10 mouse cellular contexts compared by ENCODE assay signal in genomic region chr10:80796307-80796848, GRCm38 (mm10). TPM values are rescaled to one million over a fixed set of nuclear protein-coding genes. Genes with fewer than 3 reads are reported as not detected.
DNase-seq lines count a peak whose midpoint lies in the region; ATAC-seq and TF ChIP-seq lines count a peak whose summit lies in the region.
"Had no signal": no experiment of that assay in that cellular context is flagged by ENCODE, and none has a peak within 500 bp of the region (broad histone marks: within the 10 kb centered on the region; RNA-seq: fewer than 3 reads in every experiment).

No protein-coding gene starts in this region.

- peak overlapping the region; percentile 93 for H3K4me2 ChIP-seq in heart, embryonic 12.5 days
- H3K4me2 ChIP-seq in forebrain, embryonic 16.5 days (ENCODE audit: low read length): peak overlapping the region; percentile 68
- H3K4me2 ChIP-seq in liver, postnatal 0 days (ENCODE audit: low read depth, low read length): peak overlapping the region; percentile 93

- no peak for TF ChIP-seq CTCF in MEL (IDR thresholded peaks at IDR 0.05 in 2 of 3, conservative IDR thresholded peaks at IDR 0.05 in 1 of 3; ENCODE audit: control insufficient read depth in 1 of 3, insufficient read depth in 1 of 3, low read depth in 2 of 3, low read length in 3 of 3, poor library complexity in 1 of 3, severe bottlenecking in 1 of 3)
- no peak for TF ChIP-seq CTCF in liver, postnatal 0 days (IDR thresholded peaks at IDR 0.05; ENCODE audit: low read depth)

- peak overlapping the region; percentile 96 for H3K9ac ChIP-seq in heart, embryonic 12.5 days
- H3K9ac ChIP-seq in MEL (ENCODE audit: control insufficient read depth, low read depth, low read length, poor library complexity, severe bottlenecking): peak overlapping the region; percentile 90
- H3K9ac ChIP-seq in forebrain, embryonic 16.5 days (replicated peaks; ENCODE audit: low read depth, low read length): no peak overlapping the region
- peak overlapping the region; percentile 91; the same call in 1 of the 2 replicates for H3K9ac ChIP-seq in liver, postnatal 0 days (replicated peaks)

- no peak overlapping the region for H3K27ac ChIP-seq in heart, embryonic 12.5 days (ENCODE audit: poor library complexity, severe bottlenecking)
- H3K27ac ChIP-seq in MEL (ENCODE audit: control insufficient read depth, low read depth, low read length): no peak overlapping the region
- H3K27ac ChIP-seq in forebrain, embryonic 16.5 days (ENCODE audit: low read length): no peak overlapping the region
- H3K27ac ChIP-seq in liver, postnatal 0 days (ENCODE audit: low read depth): no peak overlapping the region

- no peak for TF ChIP-seq POLR2A in MEL (IDR thresholded peaks at IDR 0.05; ENCODE audit: control insufficient read depth in 1 of 2, insufficient read depth in 1 of 2, low read depth in 1 of 2, low read length in 2 of 2, poor library complexity in 1 of 2)

- no peaks in the 10 kb centered on the region for H3K27me3 ChIP-seq in heart, embryonic 12.5 days (replicated peaks)
- H3K27me3 ChIP-seq in MEL (ENCODE audit: control insufficient read depth in 1 of 2, insufficient read depth in 2 of 2, low read length in 2 of 2): no peaks in the 10 kb centered on the region
- no peaks in the 10 kb centered on the region for H3K27me3 ChIP-seq in forebrain, embryonic 16.5 days (replicated peaks; ENCODE audit: control insufficient read depth, insufficient read depth, low read length)
- no peaks in the 10 kb centered on the region for H3K27me3 ChIP-seq in liver, postnatal 0 days (ENCODE audit: insufficient read depth, low read length)

- TF ChIP-seq EP300 in MEL (IDR thresholded peaks at IDR 0.05; ENCODE audit: low read depth in 1 of 2, low read length in 2 of 2): no peak
- no peak for TF ChIP-seq EP300 in liver, postnatal 0 days (IDR thresholded peaks at IDR 0.05; ENCODE audit: low read depth)

- H3K4me3 ChIP-seq in heart, embryonic 12.5 days: peak overlapping the region; percentile 87
- peak overlapping the region; percentile 71 to 86 for H3K4me3 ChIP-seq in MEL (ENCODE audit: control insufficient read depth in 1 of 2, insufficient read depth in 1 of 2, low read depth in 2 of 2, low read length in 2 of 2)
- no peak overlapping the region for H3K4me3 ChIP-seq in forebrain, embryonic 16.5 days (replicated peaks; ENCODE audit: low read length)
- H3K4me3 ChIP-seq in liver, postnatal 0 days (ENCODE audit: low read depth, low read length): peak overlapping the region; percentile 86; the same call in 1 of the 2 replicates

- peaks cover 39% of the 10 kb centered on the region for H3K4me1 ChIP-seq in heart, embryonic 12.5 days (replicated peaks)
- peaks cover 0 to 14% of the 10 kb centered on the region in 2 experiments; a peak in 2 of 4 replicates for H3K4me1 ChIP-seq in MEL (ENCODE audit: control insufficient read depth in 1 of 2, insufficient read depth in 2 of 2, low read length in 2 of 2)
- peaks cover 27% of the 10 kb centered on the region for H3K4me1 ChIP-seq in forebrain, embryonic 16.5 days (replicated peaks; ENCODE audit: control insufficient read depth, insufficient read depth, low read length)
- H3K4me1 ChIP-seq in liver, postnatal 0 days (ENCODE audit: insufficient read depth): peaks cover 22% of the 10 kb centered on the region

- H3K9me3 ChIP-seq in heart, embryonic 12.5 days (replicated peaks): no peaks in the 10 kb centered on the region
- H3K9me3 ChIP-seq in MEL (replicated peaks; ENCODE audit: insufficient read depth, low read length): no peaks in the 10 kb centered on the region
- no peaks in the 10 kb centered on the region for H3K9me3 ChIP-seq in forebrain, embryonic 16.5 days (ENCODE audit: control insufficient read depth, low read length)
- H3K9me3 ChIP-seq in liver, postnatal 0 days (ENCODE audit: low read length): no peaks in the 10 kb centered on the region

- no peak for TF ChIP-seq RAD21 in MEL (IDR thresholded peaks at IDR 0.05; ENCODE audit: low read depth, low read length)

- DNase-seq in heart, adult 8-10 months (ENCODE audit: low spot score): no peak
- DNase-seq in MEL (ENCODE audit: low read depth, low spot score): no peak
- no peak for DNase-seq in liver, postnatal 0 days
- DNase-seq in urinary bladder, postnatal 4 days (ENCODE audit: low spot score in 2 of 2): no peak
- DNase-seq in left cerebral cortex, adult 9 months (ENCODE audit: low spot score in 2 of 2): no peak
- DNase-seq in kidney, postnatal 14 days: no peak
- DNase-seq: right cerebral cortex, postnatal 25 days had no signal

- ATAC-seq in heart, embryonic 12.5 days (ENCODE audit: insufficient number of reproducible peaks, low FRiP score): no peak
- no peak for ATAC-seq in forebrain, embryonic 16.5 days
- ATAC-seq in liver, postnatal 0 days: no peak

- H3K79me2 ChIP-seq in MEL (ENCODE audit: control insufficient read depth, insufficient read depth, low read length, poor library complexity): peaks cover 48% of the 10 kb centered on the region

- H3K36me3 ChIP-seq in heart, embryonic 12.5 days: peaks cover 66% of the 10 kb centered on the region
- peaks cover 2 to 13% of the 10 kb centered on the region in 2 experiments; a peak in 3 of 4 replicates for H3K36me3 ChIP-seq in MEL (ENCODE audit: control insufficient read depth in 1 of 2, insufficient read depth in 2 of 2, low read length in 2 of 2)
- H3K36me3 ChIP-seq in forebrain, embryonic 16.5 days (ENCODE audit: control insufficient read depth, insufficient read depth): peaks cover 16% of the 10 kb centered on the region; the same call in 1 of the 2 replicates
- peaks cover 53% of the 10 kb centered on the region for H3K36me3 ChIP-seq in liver, postnatal 0 days (replicated peaks; ENCODE audit: insufficient read depth, low read length)

- 83% methylated on average over 9 of the region's 9 CpGs for WGBS in heart, embryonic 12.5 days
- 85% methylated on average over 9 of the region's 9 CpGs for WGBS in forebrain, embryonic 16.5 days
- 85% methylated on average over 9 of the region's 9 CpGs for WGBS in liver, postnatal 0 days (ENCODE audit: insufficient replicate concordance)

TF ChIP-seq in MEL, 35 proteins besides CTCF, POLR2A, EP300 and RAD21:
- TF ChIP-seq ELF1 (IDR thresholded peaks at IDR 0.05; ENCODE audit: low read depth, low read length): no peak
- TF ChIP-seq POLR2AphosphoS2 (IDR thresholded peaks at IDR 0.05; ENCODE audit: low read length): no peak; the same call in 1 of the 2 replicates
- no peak for TF ChIP-seq MAFK (IDR thresholded peaks at IDR 0.05; ENCODE audit: borderline replicate concordance, low read depth, low read length)

RNA-seq across cellular contexts. Expression of gene Sf3a2, which starts 1.6 kb away (rescaled TPM):
- polyA plus RNA-seq in heart, embryonic 12.5 days (2016; fragmentation: Nextera tagmentation; extraction: Ambion mirVana): 51.2 and 58.3 TPM in 2 replicates
- 10 to 100 TPM; 25.0 to 33.0 (median 31.5) TPM for total RNA-seq in heart, adult 8-10 months (2022)
- 50.4 and 52.0 TPM in 2 replicates for total RNA-seq in MEL (2012; rRNA removed)
- polyA plus RNA-seq in MEL (2012; ENCODE audit: insufficient read depth in 1 of 2, insufficient read length in 2 of 2, low read depth in 1 of 2, low replicate concordance in 2 of 2, missing spikeins in 1 of 2): 100 to 1,000 TPM in 1 of 2 experiments, not detected in 1; 210 TPM
- 62.6 and 65.1 TPM in 2 replicates for polyA plus RNA-seq in forebrain, embryonic 16.5 days (2015; fragmentation: Nextera tagmentation; extraction: Ambion mirVana)
- polyA plus RNA-seq in liver, postnatal 0 days (2015; fragmentation: Nextera tagmentation; extraction: Ambion mirVana): 20.9 and 22.2 TPM in 2 replicates

RNA-seq across cellular contexts. Expression of gene Plekhj1, which starts 2.0 kb away (rescaled TPM):
- polyA plus RNA-seq in heart, embryonic 12.5 days (2016; fragmentation: Nextera tagmentation; extraction: Ambion mirVana): 82.4 and 83.2 TPM in 2 replicates
- total RNA-seq in heart, adult 8-10 months (2022): 10 to 100 TPM; 29.8 to 37.4 (median 32.7) TPM
- 79.8 and 86.9 TPM in 2 replicates for total RNA-seq in MEL (2012; rRNA removed)
- 100 to 1,000 TPM in 1 of 2 experiments, not detected in 1; 217 TPM for polyA plus RNA-seq in MEL (2012; ENCODE audit: insufficient read depth in 1 of 2, insufficient read length in 2 of 2, low read depth in 1 of 2, low replicate concordance in 2 of 2, missing spikeins in 1 of 2)
- polyA plus RNA-seq in forebrain, embryonic 16.5 days (2015; fragmentation: Nextera tagmentation; extraction: Ambion mirVana): 129 and 143 TPM in 2 replicates
- 42.0 and 43.7 TPM in 2 replicates for polyA plus RNA-seq in liver, postnatal 0 days (2015; fragmentation: Nextera tagmentation; extraction: Ambion mirVana)

RNA-seq across cellular contexts. Expression of gene Amh, which starts 8.7 kb away (rescaled TPM):
- 0.14 and 0.23 TPM in 2 replicates for polyA plus RNA-seq in heart, embryonic 12.5 days (2016; fragmentation: Nextera tagmentation; extraction: Ambion mirVana)
- under 1 TPM; 0.14 to 0.50 (median 0.20) TPM for total RNA-seq in heart, adult 8-10 months (2022)
- total RNA-seq in MEL (2012; rRNA removed): 0.42 and 0.59 TPM in 2 replicates
- polyA plus RNA-seq in MEL (2012; ENCODE audit: insufficient read depth in 1 of 2, insufficient read length in 2 of 2, low read depth in 1 of 2, low replicate concordance in 2 of 2, missing spikeins in 1 of 2): 1 to 10 TPM in 1 of 2 experiments, not detected in 1; 1.1 TPM
- 0.15 TPM in 1 of 2 replicates, not detected in the other for polyA plus RNA-seq in forebrain, embryonic 16.5 days (2015; fragmentation: Nextera tagmentation; extraction: Ambion mirVana)
- 0.06 TPM in 1 of 2 replicates, not detected in the other for polyA plus RNA-seq in liver, postnatal 0 days (2015; fragmentation: Nextera tagmentation; extraction: Ambion mirVana)

RNA-seq across cellular contexts. Expression of gene Jsrp1, which starts 16.9 kb away (rescaled TPM):
- polyA plus RNA-seq in heart, embryonic 12.5 days (2016; fragmentation: Nextera tagmentation; extraction: Ambion mirVana): 6.1 and 6.7 TPM in 2 replicates
- total RNA-seq in heart, adult 8-10 months (2022): 1 to 10 TPM in 1 of 4 experiments, under 1 TPM in 3; 0.47 to 1.6 (median 0.75) TPM
- total RNA-seq in MEL (2012; rRNA removed): not detected in 2 replicates
- under 1 TPM in 1 of 2 experiments, not detected in 1; 0.39 TPM for polyA plus RNA-seq in MEL (2012; ENCODE audit: insufficient read depth in 1 of 2, insufficient read length in 2 of 2, low read depth in 1 of 2, low replicate concordance in 2 of 2, missing spikeins in 1 of 2)
- polyA plus RNA-seq in forebrain, embryonic 16.5 days (2015; fragmentation: Nextera tagmentation; extraction: Ambion mirVana): not detected in 2 replicates
- 1.6 TPM in 1 of 2 replicates, not detected in the other for polyA plus RNA-seq in liver, postnatal 0 days (2015; fragmentation: Nextera tagmentation; extraction: Ambion mirVana)
- polyA plus RNA-seq: large intestine, adult 2 months had no signal

RNA-seq across cellular contexts. Expression of gene Oaz1, which starts 30.1 kb away (rescaled TPM):
- 1,577 and 1,597 TPM in 2 replicates for polyA plus RNA-seq in heart, embryonic 12.5 days (2016; fragmentation: Nextera tagmentation; extraction: Ambion mirVana)
- total RNA-seq in heart, adult 8-10 months (2022): 1,000 to 10,000 TPM in 2 of 4 experiments, 100 to 1,000 TPM in 2; 848 to 1,083 (median 963) TPM
- 983 and 1,061 TPM in 2 replicates for total RNA-seq in MEL (2012; rRNA removed)
- 1,000 to 10,000 TPM in 1 of 2 experiments, not detected in 1; 1,528 TPM for polyA plus RNA-seq in MEL (2012; ENCODE audit: insufficient read depth in 1 of 2, insufficient read length in 2 of 2, low read depth in 1 of 2, low replicate concordance in 2 of 2, missing spikeins in 1 of 2)
- polyA plus RNA-seq in forebrain, embryonic 16.5 days (2015; fragmentation: Nextera tagmentation; extraction: Ambion mirVana): 1,342 and 1,351 TPM in 2 replicates
- polyA plus RNA-seq in liver, postnatal 0 days (2015; fragmentation: Nextera tagmentation; extraction: Ambion mirVana): 1,017 and 1,029 TPM in 2 replicates
